Mouse (Mus musculus) CH12.LX (cell line): ENCODE results near the gene Mettl7b. TPM values are rescaled to one million over a fixed set of nuclear protein-coding genes. Genes with fewer than 3 reads are reported as not detected.

Experiments
- DNase-seq: peaks from one replicate; pipeline ENCODE4 v3.0.0-alpha.2; 2013; ENCODE audit errors: extremely low read depth
- H3K27ac ChIP-seq: 2 replicates; pipeline ENCODE4 v1.5.1; 2012; ENCODE audit warnings: low read depth, mild to moderate bottlenecking, control low read depth, moderate library complexity; ENCODE audit not compliant: insufficient read depth
- H3K27me3 ChIP-seq: replicated peaks from 2 replicates; pipeline ENCODE3; 2012; ENCODE audit warnings: inconsistent platforms
- H3K36me3 ChIP-seq, 2 experiments: replicated peaks in 1 of 2; 2 replicates each; pipeline versions ENCODE3 to v1.6.1; 2012; ENCODE audit warnings: inconsistent platforms in 1 of 2, low read length in 1 of 2, mild to moderate bottlenecking in 1 of 2, mixed read lengths in 1 of 2, moderate library complexity in 1 of 2; ENCODE audit not compliant: control insufficient read depth in 1 of 2, insufficient read depth in 1 of 2
- H3K4me1 ChIP-seq, 2 experiments: 2 replicates each; pipeline ENCODE4 v1.6.1; 2012; ENCODE audit warnings: inconsistent platforms in 1 of 2, moderate library complexity in 1 of 2; ENCODE audit not compliant: insufficient read depth in 2 of 2, control insufficient read depth in 1 of 2
- H3K4me2 ChIP-seq: 2 replicates; pipeline ENCODE4 v1.6.1; 2012; ENCODE audit warnings: low read depth, mild to moderate bottlenecking, control low read depth; ENCODE audit not compliant: poor library complexity, insufficient read depth, severe bottlenecking
- H3K4me3 ChIP-seq, 3 experiments: fragments of 150-350 bp in 1 of 3; sonication (generic) in 1 of 3; replicated peaks in 1 of 3; 2 replicates each; pipeline versions ENCODE3 to v1.5.1; 2011 to 2012; ENCODE audit warnings: low read depth in 2 of 3, low read length in 2 of 3, mild to moderate bottlenecking in 2 of 3, moderate library complexity in 2 of 3, control low read depth in 1 of 3, improper control_type of control experiment in 1 of 3, inconsistent platforms in 1 of 3, mixed read lengths in 1 of 3; ENCODE audit not compliant: poor library complexity in 1 of 3
- H3K79me2 ChIP-seq: replicated peaks from 2 replicates; pipeline ENCODE4 v1.6.1; 2012; ENCODE audit warnings: mild to moderate bottlenecking, moderate library complexity; ENCODE audit not compliant: control insufficient read depth, poor library complexity, insufficient read depth, severe bottlenecking; ENCODE audit errors: extremely low read depth
- H3K9ac ChIP-seq: 2 replicates; pipeline ENCODE4 v1.6.1; 2012; ENCODE audit warnings: low read depth, mild to moderate bottlenecking, control low read depth, moderate library complexity; ENCODE audit not compliant: insufficient read depth
- H3K9me3 ChIP-seq: replicated peaks from 2 replicates; pipeline ENCODE3; 2012; ENCODE audit warnings: low read length, inconsistent platforms, mixed read lengths
- CHD1 ChIP-seq: IDR thresholded peaks from 2 replicates; pipeline ENCODE4 v1.6.1; 2012; ENCODE audit warnings: low read depth, low read length, improper control_type of control experiment, inconsistent platforms
- CHD2 ChIP-seq: IDR thresholded peaks from 2 replicates; pipeline ENCODE4 v1.6.1; 2011; ENCODE audit warnings: low read length, improper control_type of control experiment
- CTCF ChIP-seq, 2 experiments: IDR thresholded peaks in 1 of 2; conservative IDR thresholded peaks in 1 of 2; 2 replicates each; pipeline ENCODE4 v1.5.1; 2011 to 2012; ENCODE audit warnings: low read depth in 2 of 2, low read length in 2 of 2, improper control_type of control experiment in 1 of 2, inconsistent platforms in 1 of 2, mild to moderate bottlenecking in 1 of 2, moderate library complexity in 1 of 2
- E2F4 ChIP-seq: IDR thresholded peaks from 2 replicates; pipeline ENCODE4 v1.6.1; 2011; ENCODE audit warnings: low read depth, low read length, improper control_type of control experiment; ENCODE audit not compliant: insufficient replicate concordance
- EP300 ChIP-seq: IDR thresholded peaks from 2 replicates; pipeline ENCODE4 v1.6.1; 2011; ENCODE audit warnings: low read length, improper control_type of control experiment
- GABPA ChIP-seq: IDR thresholded peaks from 2 replicates; pipeline ENCODE4 v1.6.1; 2012; ENCODE audit warnings: low read depth, low read length, improper control_type of control experiment, inconsistent platforms; ENCODE audit not compliant: insufficient replicate concordance
- IRF4 ChIP-seq: IDR thresholded peaks from 2 replicates; pipeline ENCODE4 v1.6.1; 2014; ENCODE audit warnings: low read depth, mild to moderate bottlenecking, inconsistent platforms, low read length, improper control_type of control experiment
- JUND ChIP-seq: conservative IDR thresholded peaks from 2 replicates; pipeline ENCODE4 v1.6.1; 2011; ENCODE audit warnings: low read depth, low read length, improper control_type of control experiment
- MAFK ChIP-seq: IDR thresholded peaks from 2 replicates; pipeline ENCODE4 v1.6.1; 2011; ENCODE audit warnings: low read length, improper control_type of control experiment; ENCODE audit not compliant: insufficient replicate concordance
- MAX ChIP-seq: IDR thresholded peaks from 2 replicates; pipeline ENCODE4 v1.6.1; 2011; ENCODE audit warnings: low read length, improper control_type of control experiment
- MAZ ChIP-seq: IDR thresholded peaks from 2 replicates; pipeline ENCODE4 v1.6.1; 2012; ENCODE audit warnings: low read depth, mild to moderate bottlenecking, inconsistent platforms, low read length, improper control_type of control experiment, moderate library complexity
- MYC ChIP-seq: IDR thresholded peaks from 2 replicates; pipeline ENCODE4 v1.6.1; 2011; ENCODE audit warnings: low read depth, mild to moderate bottlenecking, improper control_type of control experiment, low read length
- NELFE ChIP-seq: IDR thresholded peaks from 2 replicates; pipeline ENCODE4 v1.6.1; 2011; ENCODE audit warnings: low read depth, low read length, improper control_type of control experiment
- NRF1 ChIP-seq: IDR thresholded peaks from 2 replicates; pipeline ENCODE4 v1.6.1; 2014; ENCODE audit warnings: low read depth, mild to moderate bottlenecking, inconsistent platforms, low read length, improper control_type of control experiment, moderate library complexity
- POLR2AphosphoS2 ChIP-seq: IDR thresholded peaks from 2 replicates; pipeline ENCODE4 v1.6.1; 2011; ENCODE audit warnings: low read depth, low read length, improper control_type of control experiment
- RAD21 ChIP-seq: IDR thresholded peaks from 2 replicates; pipeline ENCODE4 v1.6.1; 2011; ENCODE audit warnings: low read depth, mild to moderate bottlenecking, low read length, improper control_type of control experiment, moderate library complexity
- RCOR1 ChIP-seq: conservative IDR thresholded peaks from 2 replicates; pipeline ENCODE4 v1.6.1; 2012; ENCODE audit warnings: low read depth, mild to moderate bottlenecking, inconsistent platforms, low read length, improper control_type of control experiment
- SIN3A ChIP-seq: IDR thresholded peaks from 2 replicates; pipeline ENCODE4 v1.6.1; 2012; ENCODE audit warnings: low read length, improper control_type of control experiment, inconsistent platforms
- SMC3 ChIP-seq: IDR thresholded peaks from 2 replicates; pipeline ENCODE4 v1.6.1; 2011; ENCODE audit warnings: low read depth, low read length, improper control_type of control experiment
- TCF12 ChIP-seq: IDR thresholded peaks from 2 replicates; pipeline ENCODE4 v1.6.1; 2014; ENCODE audit warnings: low read depth, mild to moderate bottlenecking, inconsistent platforms, low read length, improper control_type of control experiment
- USF1 ChIP-seq: IDR thresholded peaks from 2 replicates; pipeline ENCODE4 v1.6.1; 2014; ENCODE audit warnings: low read depth, mild to moderate bottlenecking, inconsistent platforms, low read length, improper control_type of control experiment
- USF2 ChIP-seq: conservative IDR thresholded peaks from 2 replicates; pipeline ENCODE4 v1.6.1; 2011; ENCODE audit warnings: low read depth, low read length, improper control_type of control experiment
- ZC3H11A ChIP-seq: IDR thresholded peaks from 2 replicates; pipeline ENCODE4 v1.6.1; 2012; ENCODE audit warnings: low read depth, mild to moderate bottlenecking, inconsistent platforms, low read length, improper control_type of control experiment
- ZKSCAN1 ChIP-seq: IDR thresholded peaks from 2 replicates; pipeline ENCODE4 v1.6.1; 2012; ENCODE audit warnings: low read depth, inconsistent platforms, low read length, improper control_type of control experiment, borderline replicate concordance
- ZMIZ1 ChIP-seq: IDR thresholded peaks from 2 replicates; pipeline ENCODE4 v1.6.1; 2012; ENCODE audit warnings: low read depth, mild to moderate bottlenecking, inconsistent platforms, low read length, improper control_type of control experiment
- ZNF384 ChIP-seq: IDR thresholded peaks from 2 replicates; pipeline ENCODE4 v1.6.1; 2012; ENCODE audit warnings: low read depth, low read length, improper control_type of control experiment, inconsistent platforms
- dilution Hi-C: fragments of 300-500 bp; cut with MboI; formaldehyde crosslinking; loops from 2 replicates; pipeline ENCODE4 v1.14.3; 2020; ENCODE audit warnings: low sequenced_read_pairs; ENCODE audit not compliant: extremely low pct_unique_long_range_greater_than_20kb, extremely low pct_ligation_motif_present
- in situ Hi-C: fragments of 300-500 bp; cut with MboI; formaldehyde crosslinking; loops from 3 replicates; pipeline ENCODE4 v1.14.3; 2019; ENCODE audit warnings: low sequenced_read_pairs, low pct_ligation_motif_present, low pct_unique_long_range_greater_than_20kb, mixed read lengths
- polyA plus RNA-seq: library from polyadenylated mRNA; unstranded; fragments of >175 nt; gene quantifications from 2 replicates; pipeline ENCODE4 v1.2.1, GENCODE M21; 2012; ENCODE audit warnings: low read depth; ENCODE audit not compliant: insufficient read length
- total RNA-seq, 2 experiments: library from RNA; depleted of rRNA; stranded (reverse); fragments of 300-350 nt in 1 of 2; fragments of >200 nt in 1 of 2; gene quantifications; 2 replicates each; pipeline ENCODE4 v1.2.3; 2012 to 2014

Gene Mettl7b
- total and polyA plus RNA-seq, 3 experiments: not detected

GRCm38 (mm10) chr10:128913696-128914095, 47.1 kb downstream of the Mettl7b start:
- Histone ChIP-seq H3K4me1 (0 out of 4 replicates have a peak, but pooled peaks cover 0 to 3% of the 10 kb centered on the region in 2 experiments), H3K4me3 (no peak overlapping the region)
- dilution Hi-C loops: no loop called here
- no peak for TF ChIP-seq MYC
- TF ChIP-seq ZKSCAN1: no peak
- no peak for TF ChIP-seq ZNF384
- TF ChIP-seq POLR2AphosphoS2: no peak
- no peak for TF ChIP-seq USF2
- TF ChIP-seq IRF4: no peak
- TF ChIP-seq CHD2: no peak
- TF ChIP-seq, all 38 proteins: peak for 0
- peaks cover 11 to 22% of the 10 kb centered on the region in 2 experiments for H3K36me3 ChIP-seq
- H3K4me2 ChIP-seq: no peak overlapping the region
- H3K27me3 ChIP-seq: peaks cover 2% of the 10 kb centered on the region
- no peaks in the 10 kb centered on the region for H3K79me2 ChIP-seq
- in situ Hi-C loops: no loop called here
- H3K9ac ChIP-seq: no peak overlapping the region
- no peaks in the 10 kb centered on the region for H3K9me3 ChIP-seq
- DNase-seq: no peak
- H3K27ac ChIP-seq: no peak overlapping the region

GRCm38 (mm10) chr10:128913219-128913618, 47.6 kb downstream of the Mettl7b start:
- peak; percentile 83 for DNase-seq
- no peaks in the 10 kb centered on the region for H3K79me2 ChIP-seq
- peak; percentile 73 for TF ChIP-seq SMC3
- TF ChIP-seq RAD21: peak; percentile 62
- peak; percentile 40; the same call in 1 of the 2 replicates for TF ChIP-seq NELFE
- TF ChIP-seq CHD2: no peak
- no peak for TF ChIP-seq CHD1
- TF ChIP-seq GABPA: no peak
- peak; percentile 93 to 99 for TF ChIP-seq CTCF (conservative IDR thresholded peaks at IDR 0.05 in 1 of 2, IDR thresholded peaks at IDR 0.05 in 1 of 2; ENCODE audit: low read depth in 2 of 2, low read length in 2 of 2)
- in situ Hi-C loops (no loop called here), dilution Hi-C loops (no loop called here)
- H3K4me1 ChIP-seq: 0 out of 4 replicates have a peak, but pooled peaks cover 0 to 3% of the 10 kb centered on the region in 2 experiments
- peaks cover 9 to 17% of the 10 kb centered on the region in 2 experiments for H3K36me3 ChIP-seq
- H3K27ac ChIP-seq: no peak overlapping the region
- H3K9me3 ChIP-seq: no peaks in the 10 kb centered on the region
- H3K4me3 ChIP-seq: no peak overlapping the region
- no peak overlapping the region for H3K9ac ChIP-seq
- peaks cover 2% of the 10 kb centered on the region for H3K27me3 ChIP-seq
- H3K4me2 ChIP-seq: no peak overlapping the region

- TF ChIP-seq ZC3H11A (no peak), CTCF (conservative IDR thresholded peaks at IDR 0.05 in 1 of 2, IDR thresholded peaks at IDR 0.05 in 1 of 2; ENCODE audit: low read depth in 2 of 2, low read length in 2 of 2) (no peak), TCF12 (no peak), EP300 (no peak), ZKSCAN1 (no peak), RCOR1 (no peak), NRF1 (no peak), MAFK (no peak), JUND (no peak), ZMIZ1 (no peak), POLR2AphosphoS2 (no peak), CHD2 (no peak), MAX (no peak), IRF4 (no peak), SIN3A (no peak), CHD1 (no peak), MAZ (no peak), E2F4 (no peak), USF1 (no peak)
- Histone ChIP-seq H3K4me3 (no peak overlapping the region), H3K36me3 (peaks cover 4 to 13% of the 10 kb centered on the region in 2 experiments), H3K27ac (no peak overlapping the region), H3K79me2 (no peaks in the 10 kb centered on the region), H3K4me1 (0 out of 4 replicates have a peak, but pooled peaks cover 0 to 3% of the 10 kb centered on the region in 2 experiments), H3K9ac (no peak overlapping the region), H3K27me3 (peaks cover 2% of the 10 kb centered on the region), H3K4me2 (no peak overlapping the region), H3K9me3 (no peaks in the 10 kb centered on the region)
- dilution Hi-C loops: no loop called here
- in situ Hi-C loops: no loop called here
- no peak for DNase-seq
Observed at GRCm38 (mm10) chr10:128912791-128913190, 48.0 kb downstream of the Mettl7b start.
